Mouse (Mus musculus) C2C12 (cell line): ENCODE results near the gene Zscan18. TPM values are rescaled to one million over a fixed set of nuclear protein-coding genes. Genes with fewer than 3 reads are reported as not detected.

ENCODE experiments used
- H3K27me3 ChIP-seq: one replicate; pipeline ENCODE4 v1.6.1; 2011; ENCODE audit not compliant: control insufficient read depth, insufficient read depth, insufficient read length
- H3K36me3 ChIP-seq: one replicate; pipeline ENCODE4 v1.6.1; 2011; ENCODE audit not compliant: control insufficient read depth, insufficient read depth
- H3K4me3 ChIP-seq: one replicate; pipeline ENCODE4 v1.5.1; 2011; ENCODE audit warnings: mild to moderate bottlenecking, control low read depth; ENCODE audit not compliant: poor library complexity, insufficient read depth, severe bottlenecking
- H3K79me2 ChIP-seq: one replicate; pipeline ENCODE4 v1.6.1; 2011; ENCODE audit not compliant: control insufficient read depth, insufficient read depth
- H3K79me3 ChIP-seq: one replicate; pipeline ENCODE4 v1.6.1; 2011; ENCODE audit warnings: low read depth, control low read depth
- H3ac ChIP-seq: one replicate; pipeline ENCODE3; 2011; ENCODE audit warnings: low read depth; ENCODE audit not compliant: control insufficient read depth, insufficient read length
- CEBPB ChIP-seq: IDR thresholded peaks from one replicate; pipeline ENCODE4 v1.6.1; 2011; ENCODE audit warnings: low read depth, mild to moderate bottlenecking, control low read depth, moderate library complexity
- CTCF ChIP-seq: IDR thresholded peaks from one replicate; pipeline ENCODE4 v1.5.1; 2011; ENCODE audit not compliant: control insufficient read depth, insufficient read depth, insufficient read length
- FOSL1 ChIP-seq: IDR thresholded peaks from one replicate; pipeline ENCODE4 v1.8.0; 2011; ENCODE audit warnings: mild to moderate bottlenecking, low read length; ENCODE audit not compliant: poor library complexity, insufficient read depth, severe bottlenecking
- MAX ChIP-seq: IDR thresholded peaks from one replicate; pipeline ENCODE4 v1.6.1; 2011; ENCODE audit warnings: mild to moderate bottlenecking, control low read depth
- MYOD1 ChIP-seq: IDR thresholded peaks from one replicate; pipeline ENCODE4 v1.6.1; 2011; ENCODE audit warnings: low read depth; ENCODE audit not compliant: control insufficient read depth, insufficient read length
- MYOG ChIP-seq: IDR thresholded peaks from one replicate; pipeline ENCODE4 v1.6.1; 2011; ENCODE audit not compliant: control insufficient read depth, insufficient read length; ENCODE audit errors: extremely low read depth
- USF1 ChIP-seq: IDR thresholded peaks from one replicate; pipeline ENCODE4 v1.6.1; 2011; ENCODE audit warnings: low read depth, mild to moderate bottlenecking, control low read depth, moderate library complexity
- polyA plus RNA-seq: library from polyadenylated mRNA; unstranded; fragments of >200 nt; fragmentation: generic; extraction: Trizol; gene quantifications from one replicate; pipeline ENCODE4 v1.2.1, GENCODE M21; 2012; ENCODE audit warnings: missing spikeins

Gene Zscan18
- polyA plus RNA-seq, 1 experiment: 0.05 TPM

GRCm38 (mm10) chr7:12780151-12780830 is 23.1 kb downstream of the Zscan18 start:
- TF ChIP-seq MYOG: no peak
- no peak for TF ChIP-seq MAX
- no peak for TF ChIP-seq CTCF
- no peak for TF ChIP-seq USF1
- TF ChIP-seq MYOD1: no peak
- TF ChIP-seq CEBPB: no peak
- TF ChIP-seq FOSL1: no peak
- Histone ChIP-seq H3ac (no peak overlapping the region), H3K4me3 (no peak overlapping the region)

GRCm38 (mm10) chr7:12779782-12780150 is 23.7 kb downstream of the Zscan18 start:
- H3ac ChIP-seq: no peak overlapping the region
- peaks cover 3% of the 10 kb centered on the region for H3K27me3 ChIP-seq
- H3K36me3 ChIP-seq: no peaks in the 10 kb centered on the region
- H3K79me3 ChIP-seq: no peaks in the 10 kb centered on the region
- no peaks in the 10 kb centered on the region for H3K79me2 ChIP-seq
- no peak overlapping the region for H3K4me3 ChIP-seq
- TF ChIP-seq MYOG (no peak), MAX (no peak), FOSL1 (no peak), USF1 (no peak), CEBPB (no peak), MYOD1 (no peak), CTCF (no peak)

More at GRCm38 (mm10) chr7:12780151-12780830, 23.1 kb downstream of the Zscan18 start:
- Histone ChIP-seq H3K36me3 (no peaks in the 10 kb centered on the region), H3K27me3 (peaks cover 3% of the 10 kb centered on the region), H3K79me2 (no peaks in the 10 kb centered on the region), H3K79me3 (no peaks in the 10 kb centered on the region)

- H3K79me3 ChIP-seq: no peaks in the 10 kb centered on the region
- no peak overlapping the region for H3K4me3 ChIP-seq
Measured at GRCm38 (mm10) chr7:12779141-12779540, 24.3 kb downstream of the Zscan18 start.

GRCm38 (mm10) chr7:12774606-12775005 is 28.8 kb downstream of the Zscan18 start:
- Histone ChIP-seq H3K27me3 (no peaks in the 10 kb centered on the region), H3K4me3 (no peak overlapping the region), H3ac (no peak overlapping the region), H3K36me3 (no peaks in the 10 kb centered on the region), H3K79me3 (no peaks in the 10 kb centered on the region), H3K79me2 (no peaks in the 10 kb centered on the region)
- TF ChIP-seq FOSL1: no peak

More at GRCm38 (mm10) chr7:12779141-12779540, 24.3 kb downstream of the Zscan18 start:
- no peaks in the 10 kb centered on the region for H3K36me3 ChIP-seq
- peaks cover 3% of the 10 kb centered on the region for H3K27me3 ChIP-seq
- TF ChIP-seq MYOD1 (no peak), FOSL1 (no peak), USF1 (no peak), CEBPB (no peak), MAX (no peak), CTCF (no peak), MYOG (no peak)
- no peak overlapping the region for H3ac ChIP-seq
- no peaks in the 10 kb centered on the region for H3K79me2 ChIP-seq

GRCm38 (mm10) chr7:12774111-12774510 is 29.3 kb downstream of the Zscan18 start:
- no peak overlapping the region for H3ac ChIP-seq
- H3K79me2 ChIP-seq: no peaks in the 10 kb centered on the region
- no peaks in the 10 kb centered on the region for H3K36me3 ChIP-seq
- no peaks in the 10 kb centered on the region for H3K27me3 ChIP-seq
- no peak overlapping the region for H3K4me3 ChIP-seq
- H3K79me3 ChIP-seq: no peaks in the 10 kb centered on the region
- TF ChIP-seq FOSL1 (no peak), CTCF (no peak), MYOG (no peak), USF1 (no peak), MYOD1 (no peak), CEBPB (no peak), MAX (no peak)
